Mouse (Mus musculus): ENCODE data around the gene Timeless.
"Not testable (repeated sequence)": the region's sequence is repeated elsewhere in the genome, so short reads cannot be mapped to it uniquely, and the experiment has no call there.

Gene Timeless

DNA sequence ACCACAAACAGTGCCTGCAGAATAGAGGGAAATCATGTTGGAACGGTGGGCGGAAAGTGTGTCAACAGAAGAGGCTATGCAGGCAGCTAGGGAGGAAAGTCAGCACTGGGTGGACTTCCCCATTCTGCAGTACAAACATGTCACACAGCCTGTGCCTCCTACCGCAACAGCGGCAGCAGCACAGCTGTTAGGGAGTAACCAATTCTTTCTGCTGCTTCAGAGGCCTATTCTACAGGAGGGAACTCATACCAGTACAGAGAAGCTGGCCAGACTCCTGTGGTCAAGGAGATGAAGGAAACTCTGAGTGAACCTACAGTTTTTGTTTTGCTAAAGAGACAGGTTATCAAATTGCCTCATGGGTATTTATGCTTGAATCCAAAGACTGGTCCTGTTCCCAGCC, 27.1 kb downstream of the Timeless start:
- no peak for DNase-seq

DNA sequence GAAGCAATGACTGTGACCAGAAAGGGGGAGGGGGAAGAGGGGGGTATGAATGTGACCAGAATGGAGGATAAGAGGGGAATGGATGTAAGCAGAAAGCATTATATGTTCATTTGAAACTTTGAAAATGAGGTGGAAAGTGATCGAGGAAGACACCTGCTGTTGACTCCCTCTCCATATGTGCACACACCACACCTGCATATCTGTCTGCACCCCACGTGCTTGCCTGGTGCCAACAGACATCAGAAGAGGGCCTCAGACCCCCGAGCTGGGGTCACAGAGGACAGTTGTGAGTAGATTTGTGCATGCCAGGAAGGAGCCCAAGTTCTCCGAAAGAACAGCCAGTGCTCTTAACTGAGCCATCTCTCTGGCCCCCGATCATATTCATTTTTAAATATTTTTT, 28.1 kb downstream of the Timeless start:
- no peak for DNase-seq

DNA sequence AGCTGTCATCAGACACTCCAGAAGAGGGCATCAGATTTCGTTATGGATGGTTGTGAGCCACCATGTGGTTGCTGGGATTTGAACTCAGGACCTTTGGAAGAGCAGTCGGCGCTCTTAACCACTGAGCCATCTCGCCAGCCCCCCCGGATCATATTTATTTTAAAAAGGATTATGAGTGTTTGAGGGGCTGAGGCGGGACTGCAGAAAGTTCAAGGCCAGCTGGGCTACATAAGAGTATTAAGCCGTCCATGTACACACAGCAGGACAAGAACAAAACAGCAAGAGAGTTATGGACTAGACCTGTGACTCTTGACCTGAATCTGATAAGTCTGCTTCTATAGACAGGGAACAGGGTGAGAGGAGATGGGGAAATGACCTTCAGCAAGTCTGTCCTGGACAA, 28.5 kb downstream of the Timeless start:
- not testable (repeated sequence) for DNase-seq

DNA sequence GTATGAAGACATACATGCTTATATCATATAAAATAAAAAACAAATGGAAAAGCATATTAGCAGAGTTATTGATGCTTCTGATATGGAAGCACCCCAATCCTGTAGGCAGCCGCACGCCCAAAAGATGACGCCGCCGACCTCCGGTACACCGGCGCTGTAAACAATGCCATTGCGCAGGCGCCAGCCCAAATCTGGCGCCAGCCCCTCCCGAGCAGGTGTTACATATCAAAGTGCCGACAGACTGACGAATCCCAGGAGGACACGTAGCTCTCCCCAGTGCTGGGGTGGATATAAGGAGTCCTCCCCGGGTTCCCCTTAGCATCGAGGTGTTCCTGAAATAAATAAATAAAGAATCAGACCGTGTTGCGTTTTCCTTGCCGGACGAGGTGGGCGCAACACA, 30.4 kb downstream of the Timeless start:
- no peak for DNase-seq

DNA sequence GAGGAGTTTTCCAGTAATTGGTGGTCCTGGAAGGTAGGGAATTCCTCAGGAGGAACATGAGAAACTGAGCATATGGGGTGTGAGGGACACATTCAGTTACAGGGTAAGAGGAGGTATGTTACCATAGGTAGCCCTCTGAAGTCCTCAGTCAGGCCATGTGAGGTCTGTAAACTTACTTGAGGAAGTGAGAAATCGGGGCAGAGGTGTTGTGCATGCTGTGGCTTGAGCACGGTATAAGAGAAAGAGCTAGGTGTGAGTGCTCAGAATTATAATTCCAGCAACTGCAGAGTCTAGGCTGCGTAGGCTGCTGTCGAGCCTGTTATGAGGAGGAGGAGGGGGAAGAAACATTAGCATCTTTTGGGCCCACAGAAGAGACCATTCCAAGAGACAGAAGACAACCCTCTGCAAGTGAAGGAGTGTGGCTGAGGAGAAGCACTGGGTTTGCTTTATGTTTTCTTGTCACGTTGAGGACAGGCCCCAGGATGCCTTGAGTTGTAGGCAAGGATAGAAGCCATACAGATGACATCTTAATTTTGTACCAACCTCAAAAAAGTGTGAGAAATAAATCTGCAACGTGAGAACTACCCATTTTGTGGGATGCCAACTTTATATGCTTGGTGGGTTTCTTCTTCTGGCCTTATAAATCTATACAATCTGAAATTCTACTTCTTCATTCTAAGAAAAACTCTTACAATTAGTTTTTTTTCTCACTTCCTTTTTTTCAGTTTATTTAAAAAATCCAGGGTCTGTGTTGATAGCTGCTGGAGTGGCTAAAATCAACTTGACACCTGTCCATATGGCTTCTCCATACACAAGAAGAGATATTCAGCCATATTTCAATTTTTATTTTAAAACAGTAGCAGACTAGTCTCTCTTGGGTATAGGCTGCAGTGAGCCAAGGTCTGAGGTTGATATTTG, 31.8 kb downstream of the Timeless start:
- DNase-seq = no peak

DNA sequence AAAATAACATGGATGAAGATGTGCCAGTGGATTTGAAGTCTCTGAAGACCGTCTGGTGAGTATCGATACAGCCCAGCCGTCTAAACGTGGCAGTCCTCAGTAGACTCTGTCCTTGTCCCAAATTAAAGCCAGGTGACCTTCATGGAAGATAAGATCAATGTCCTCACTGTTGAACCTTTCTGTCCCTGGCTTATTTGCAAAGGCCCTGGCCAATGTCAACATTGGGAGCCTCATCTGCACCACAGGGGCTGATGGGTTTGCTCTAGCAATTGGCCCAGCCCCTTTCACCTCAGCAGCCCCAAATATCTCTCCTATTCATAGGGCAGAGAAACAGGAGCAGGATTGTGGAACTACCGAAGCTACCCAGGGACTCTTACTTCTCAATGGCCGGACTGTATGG, 36.5 kb downstream of the Timeless start, which contains the start of gene Apof:
Apof (plus strand) TSS at position 301 of the 400 bp plus-strand sequence.
- no peak for DNase-seq

DNA sequence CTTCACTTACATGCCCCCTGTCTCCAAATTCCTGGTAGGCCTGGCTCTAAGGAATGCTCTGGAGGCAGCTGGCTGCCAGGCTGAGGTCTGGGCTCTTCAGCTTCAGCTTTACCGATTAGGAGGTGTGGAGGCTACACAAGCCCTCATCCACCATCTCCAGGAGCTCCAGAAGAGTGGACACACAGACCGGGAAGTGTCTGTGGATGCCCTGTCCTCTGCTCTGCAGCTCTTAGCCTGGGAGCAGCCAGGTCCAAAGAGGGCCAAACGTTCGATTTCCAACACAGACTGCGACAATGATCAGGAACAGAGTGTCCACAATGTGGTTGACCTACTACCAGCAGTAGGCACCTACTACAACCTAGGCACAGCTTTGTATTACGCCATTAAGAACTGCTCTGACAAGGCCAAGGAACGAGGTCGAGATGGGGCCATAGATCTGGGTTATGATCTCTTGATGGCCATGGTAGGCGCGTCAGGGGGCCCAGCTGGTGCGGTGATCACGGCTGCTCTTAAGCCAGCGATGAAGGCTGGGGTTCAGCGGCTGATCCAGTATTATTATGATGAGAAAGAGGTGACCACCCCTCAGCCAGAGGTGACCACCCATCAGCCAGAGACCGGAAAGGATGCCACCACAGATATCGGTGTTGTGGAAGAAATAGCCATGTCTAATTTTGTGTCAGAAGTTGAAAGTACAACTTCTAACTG, 37.5 kb downstream of the Timeless start:
- no peak for DNase-seq

DNA sequence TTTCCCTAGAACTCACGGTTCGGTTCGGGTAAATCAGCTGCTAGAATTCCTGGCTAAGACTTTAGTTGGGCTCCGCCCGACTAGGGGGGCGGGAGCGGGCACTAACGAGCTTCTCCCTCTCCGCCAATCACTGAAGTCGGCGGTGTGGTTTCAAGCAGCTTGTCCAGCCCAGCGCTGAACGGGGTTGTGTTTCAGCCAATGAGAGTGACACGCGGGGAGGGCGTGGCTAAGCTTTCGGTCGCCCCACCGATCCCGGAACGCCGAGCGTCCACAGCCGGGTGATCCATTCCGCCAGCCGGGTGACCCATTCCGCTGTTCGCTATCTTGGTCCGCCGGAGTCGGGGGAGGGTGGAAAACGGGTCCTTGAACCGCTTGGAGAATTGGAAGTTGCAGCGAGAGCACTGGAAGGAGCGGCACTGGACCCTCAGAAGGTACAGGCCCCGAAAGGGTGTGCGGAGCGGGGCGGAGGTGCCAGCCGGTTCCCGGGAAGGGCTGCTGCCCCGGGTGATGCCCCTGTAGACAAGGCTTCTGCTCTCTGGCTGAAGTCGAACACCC, 38.5 kb downstream of the Timeless start, which contains the start of gene Stat2:
Stat2 (plus strand) TSS at position 273 of the 555 bp plus-strand sequence.
- peak; percentile 97 for DNase-seq

DNA sequence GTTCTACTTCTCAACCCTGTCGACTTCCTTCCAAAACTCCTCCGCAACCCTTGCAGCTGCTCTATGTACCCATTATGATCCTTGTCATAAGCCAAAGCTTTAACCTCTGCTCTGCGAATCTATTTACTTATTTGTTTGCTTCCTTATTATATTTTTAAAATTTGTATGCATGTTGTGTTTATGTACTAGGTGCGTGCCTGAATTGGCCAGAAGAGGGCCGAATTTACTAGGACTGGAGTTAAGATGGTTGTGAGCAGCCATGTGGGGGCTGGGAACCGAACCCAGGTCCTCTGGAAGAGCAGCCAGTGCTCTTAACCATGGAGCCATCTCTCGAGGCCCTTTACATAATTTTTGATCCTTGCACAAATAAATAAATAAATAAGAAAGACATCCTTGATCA, 39.0 kb downstream of the Timeless start:
- DNase-seq = peak in 1 of 2 experiments; percentile 46

DNA sequence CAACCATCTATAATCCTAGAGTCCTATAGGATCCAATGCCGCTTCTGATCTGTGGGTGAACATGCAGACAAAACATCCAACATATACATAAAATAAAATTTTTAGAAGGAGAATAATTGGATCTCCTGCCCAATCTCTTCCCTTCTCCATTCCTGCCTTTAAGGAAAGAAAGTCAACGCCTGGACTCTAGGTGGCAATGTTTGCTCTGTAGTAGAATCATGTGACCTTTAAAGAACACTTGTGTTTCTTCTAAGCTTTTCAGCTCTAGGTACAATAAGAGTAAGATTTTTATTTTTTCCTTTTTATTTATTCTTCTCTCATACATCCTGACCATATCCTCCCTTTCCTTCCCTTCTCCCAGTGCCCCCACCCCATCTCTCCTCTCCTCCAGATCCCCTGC, 40.0 kb downstream of the Timeless start:
- DNase-seq = no peak

DNA sequence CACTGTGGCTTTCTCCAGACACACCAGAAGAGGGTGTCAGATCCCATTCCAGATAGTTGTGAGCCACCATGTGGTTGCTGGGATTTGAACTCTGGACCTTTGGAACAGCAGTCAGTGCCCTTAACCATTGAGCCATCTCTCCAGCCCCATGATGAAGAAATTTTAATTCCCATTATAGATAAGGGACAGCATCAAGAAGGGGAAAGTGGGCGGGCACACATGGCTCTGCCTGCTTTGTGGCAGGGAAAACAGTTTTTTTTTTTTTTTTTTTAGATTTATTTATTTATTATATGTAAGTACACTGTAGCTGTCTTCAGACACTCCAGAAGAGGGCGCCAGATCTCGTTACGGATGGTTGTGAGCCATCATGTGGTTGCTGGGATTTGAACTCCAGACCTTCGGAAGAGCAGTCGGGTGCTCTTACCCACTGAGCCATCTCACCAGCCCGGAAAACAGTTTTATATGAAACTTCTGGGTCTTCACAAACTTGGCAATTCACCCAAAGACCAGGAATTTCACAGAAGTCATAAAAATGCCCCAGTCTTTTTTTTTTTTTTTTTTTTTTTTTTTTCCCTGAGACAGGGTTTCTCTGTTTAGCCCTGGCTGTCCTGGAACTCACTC, 41.1 kb downstream of the Timeless start:
- DNase-seq = not testable (repeated sequence)

DNA sequence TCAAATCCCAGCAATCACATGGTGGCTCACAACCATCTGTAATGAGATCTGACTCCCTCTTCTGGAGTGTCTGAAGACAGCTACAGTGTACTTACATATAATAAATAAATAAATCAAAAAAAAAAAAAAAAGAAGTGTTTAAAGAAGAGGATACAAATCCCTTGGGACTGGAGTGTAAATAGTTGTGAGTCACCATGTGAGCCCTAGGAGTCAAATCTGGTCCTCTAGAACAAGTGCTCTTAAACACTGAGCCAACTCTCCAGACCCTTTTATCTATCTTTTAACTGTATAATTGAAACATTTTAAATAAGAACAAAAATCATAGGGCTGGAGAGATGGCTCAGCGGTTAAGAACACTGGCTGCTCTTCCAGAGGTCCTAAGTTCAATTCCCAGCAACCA, 43.5 kb downstream of the Timeless start:
- DNase-seq = not testable (repeated sequence)

DNA sequence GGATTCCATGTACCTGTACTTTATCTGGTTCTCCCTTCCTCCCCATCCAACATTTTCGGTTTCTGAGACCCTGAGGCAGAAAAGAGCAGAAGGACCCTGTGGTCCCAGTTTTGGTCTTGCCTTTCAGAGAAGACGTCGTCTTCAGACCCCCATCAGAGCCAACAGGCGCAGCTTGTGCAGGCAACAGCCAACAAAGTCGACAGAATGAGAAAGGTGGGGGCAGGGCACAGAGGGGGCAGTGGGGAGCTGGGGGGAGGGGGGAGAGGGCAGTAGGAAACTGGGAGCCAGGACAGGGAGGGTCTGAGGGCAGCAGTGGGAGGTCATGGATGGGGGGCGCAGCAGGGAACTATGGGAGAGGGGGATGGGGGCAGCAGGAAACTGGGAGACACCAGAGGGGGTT, 46.3 kb downstream of the Timeless start:
- DNase-seq = peak in 1 of 2 experiments; percentile 52

DNA sequence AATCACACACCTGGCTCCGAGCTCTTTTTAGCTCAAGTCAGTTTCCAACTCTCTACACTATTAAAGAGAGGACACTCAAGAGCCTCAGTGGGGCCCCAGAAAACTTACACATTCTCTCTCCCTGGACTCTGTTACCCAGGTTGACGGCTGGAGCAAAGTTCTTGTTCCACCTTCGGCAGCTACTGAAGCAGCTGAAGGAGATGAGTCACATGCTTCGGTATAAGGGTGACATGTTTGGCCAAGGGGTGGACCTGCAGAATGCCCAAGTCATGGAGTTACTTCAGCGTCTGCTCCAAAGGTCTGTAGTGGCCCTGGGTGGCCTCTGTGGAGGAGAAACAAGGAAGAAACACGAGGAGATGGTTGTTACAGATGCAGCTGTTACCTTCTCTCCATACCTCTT, 49.1 kb downstream of the Timeless start:
- no peak for DNase-seq

DNA sequence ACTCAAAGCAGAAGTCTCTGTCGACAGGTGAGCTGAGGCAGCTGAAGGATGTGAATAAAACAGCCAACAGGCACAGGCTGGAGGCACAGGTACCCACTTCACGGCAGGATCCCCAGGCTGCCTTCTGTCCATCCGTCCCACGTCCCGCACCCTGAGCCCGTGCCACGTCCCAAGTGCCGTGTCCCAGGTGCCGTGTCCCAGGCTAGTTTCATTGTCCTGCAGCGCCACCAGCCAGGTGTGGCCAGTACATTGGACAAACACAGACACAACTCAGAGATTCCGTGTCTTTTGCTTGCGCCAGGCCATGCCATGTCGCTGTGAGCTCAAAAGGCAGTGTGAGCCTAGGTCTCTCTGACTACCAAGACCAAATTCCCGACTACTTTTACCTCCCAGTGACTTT, 49.8 kb downstream of the Timeless start:
- no peak for DNase-seq

DNA sequence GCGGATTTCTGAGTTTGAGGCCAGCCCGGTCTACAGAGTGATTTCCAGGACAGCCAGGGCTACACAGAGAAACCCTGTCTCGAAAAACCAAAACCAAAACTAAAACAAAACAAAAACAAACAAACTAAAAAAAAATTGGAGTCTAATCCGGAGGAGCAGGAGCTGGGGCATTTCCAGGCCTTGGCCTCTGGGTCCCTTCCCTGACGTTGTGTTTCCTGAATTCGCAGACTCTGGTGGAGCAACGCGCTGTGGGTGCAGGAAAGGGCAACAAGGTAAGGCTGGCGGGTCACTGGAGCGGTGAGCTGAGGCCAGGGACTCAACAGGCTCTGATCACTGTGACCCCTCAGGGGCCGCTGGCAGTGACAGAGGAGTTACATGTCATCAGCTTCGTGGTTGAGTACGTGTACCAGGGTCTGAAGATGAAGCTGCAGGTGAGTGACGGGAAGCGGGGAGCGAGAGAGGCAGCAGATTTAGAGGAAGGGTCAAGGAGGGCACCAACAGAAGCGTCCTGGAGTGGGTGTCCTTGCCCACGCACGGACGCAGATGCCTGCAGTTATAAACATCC, 51.1 kb downstream of the Timeless start:
- DNase-seq = peak in 1 of 2 experiments; percentile 59

DNA sequence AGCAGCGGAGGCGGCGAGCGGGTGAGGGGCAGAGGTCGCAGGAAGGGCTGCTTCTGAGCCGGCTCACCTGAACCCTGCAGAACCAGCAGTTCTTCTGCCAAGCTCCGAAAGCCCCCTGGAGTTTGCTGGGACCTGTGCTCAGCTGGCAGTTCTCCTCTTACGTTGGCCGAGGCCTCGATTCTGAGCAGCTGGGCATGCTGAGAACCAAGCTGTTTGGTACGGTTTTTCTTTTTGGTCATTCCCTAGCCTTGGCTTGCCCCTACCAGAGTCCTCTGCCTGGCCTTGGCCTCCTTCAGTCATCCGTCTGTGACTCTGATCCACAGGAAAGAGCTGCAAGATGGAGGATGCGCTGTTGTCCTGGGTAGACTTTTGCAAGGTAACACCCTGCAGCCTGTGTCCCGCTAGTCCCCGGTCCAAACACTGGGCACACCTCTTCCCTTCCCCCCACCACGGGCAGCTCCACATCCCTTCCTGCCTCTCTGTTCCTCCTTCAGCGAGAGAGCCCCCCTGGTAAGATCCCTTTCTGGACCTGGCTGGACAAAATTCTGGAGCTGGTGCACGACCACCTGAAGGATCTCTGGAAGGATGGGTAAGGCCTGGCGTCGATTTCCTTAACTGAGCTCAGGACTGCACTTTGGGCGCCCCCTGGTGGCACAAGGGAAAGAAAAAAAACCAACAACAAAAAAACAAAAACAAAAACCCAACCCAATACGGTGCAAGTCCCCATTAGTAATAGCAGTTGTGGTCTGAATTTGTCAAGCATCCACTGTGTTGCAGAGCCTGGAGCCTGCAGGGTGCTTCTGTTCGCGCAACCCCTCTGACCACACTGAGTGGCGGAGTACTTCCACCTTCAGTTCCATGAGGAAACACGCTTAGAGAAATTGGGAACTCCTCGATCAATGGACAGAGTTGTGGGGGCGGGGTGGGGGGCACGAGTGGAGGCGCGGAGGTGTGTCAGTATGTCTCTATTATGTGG, 52.0 kb downstream of the Timeless start:
- peak; percentile 98 for DNase-seq

DNA sequence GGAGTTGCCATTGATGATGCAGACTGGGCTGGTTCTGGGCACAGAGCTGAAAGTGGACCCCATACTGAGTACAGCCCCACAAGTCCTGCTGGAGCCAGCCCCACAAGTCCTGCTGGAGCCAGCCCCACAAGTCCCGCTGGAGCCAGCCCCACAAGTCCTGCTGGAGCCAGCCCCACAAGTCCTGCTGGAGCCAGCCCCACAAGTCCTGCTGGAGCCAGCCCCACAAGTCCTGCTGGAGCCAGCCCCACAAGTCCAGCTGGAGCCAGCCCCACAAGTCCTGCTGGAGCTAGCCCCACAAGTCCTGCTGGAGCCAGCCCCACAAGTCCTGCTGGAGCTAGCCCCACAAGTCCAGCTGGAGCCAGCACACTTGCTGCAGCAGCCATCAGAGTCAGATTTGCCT, 58.7 kb downstream of the Timeless start:
- peak in 1 of 2 experiments; percentile 47 for DNase-seq

DNA sequence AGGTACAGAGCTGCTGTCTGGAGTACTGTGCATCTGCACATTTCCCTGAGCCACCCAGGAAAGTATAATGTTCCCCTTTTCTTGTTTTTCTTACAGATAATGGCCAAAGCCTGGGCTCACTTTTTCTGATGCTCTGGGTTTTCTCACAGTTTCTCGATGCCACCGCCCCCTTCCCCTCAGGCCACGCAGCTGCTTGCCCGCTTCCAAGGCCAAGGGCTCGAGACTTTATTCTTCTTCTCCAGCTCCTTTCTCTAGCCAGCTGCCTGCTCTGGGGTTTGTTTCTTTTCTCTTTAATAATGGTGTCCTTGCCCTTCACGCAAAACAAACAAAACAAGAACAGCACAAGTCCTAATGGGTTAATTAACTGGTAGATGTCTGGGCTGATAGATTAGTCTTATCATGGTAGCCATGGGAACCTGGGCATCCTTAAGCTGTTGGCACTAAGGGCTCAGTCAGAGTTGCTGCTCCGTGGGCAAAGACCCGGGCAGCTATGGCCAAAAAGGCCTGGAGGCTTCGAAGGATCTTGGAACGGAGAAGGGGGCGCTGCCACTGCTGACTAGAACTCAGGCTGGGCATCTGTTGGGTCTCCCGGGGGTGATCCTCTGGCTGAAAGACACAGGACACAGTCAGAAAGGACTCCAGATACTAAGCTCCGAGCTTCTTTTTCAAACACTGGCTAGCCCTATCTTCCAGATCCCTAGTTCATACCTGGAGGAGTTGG, 64.7 kb downstream of the Timeless start:
- peak; percentile 50 to 65 for DNase-seq

DNA sequence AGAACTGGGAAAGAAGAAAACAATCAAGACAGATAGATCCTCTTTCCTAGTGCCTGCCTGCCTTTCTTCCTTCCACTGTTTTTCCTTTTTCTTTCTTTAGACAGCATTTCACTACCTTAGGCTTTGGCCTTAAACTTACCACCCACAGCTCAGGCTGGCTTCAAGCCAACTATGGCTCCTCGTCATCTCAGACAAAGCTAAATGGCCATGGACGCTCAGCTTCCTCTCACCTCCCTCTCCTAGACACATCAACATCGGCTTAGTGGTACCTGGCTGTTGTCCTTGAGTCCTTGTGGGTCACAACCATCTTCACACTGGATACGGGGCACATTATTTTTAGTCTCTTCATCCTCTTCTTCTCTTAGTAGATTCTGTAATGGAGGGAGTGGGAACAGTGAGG, 65.4 kb downstream of the Timeless start:
- DNase-seq = peak; percentile 81 to 87

DNA sequence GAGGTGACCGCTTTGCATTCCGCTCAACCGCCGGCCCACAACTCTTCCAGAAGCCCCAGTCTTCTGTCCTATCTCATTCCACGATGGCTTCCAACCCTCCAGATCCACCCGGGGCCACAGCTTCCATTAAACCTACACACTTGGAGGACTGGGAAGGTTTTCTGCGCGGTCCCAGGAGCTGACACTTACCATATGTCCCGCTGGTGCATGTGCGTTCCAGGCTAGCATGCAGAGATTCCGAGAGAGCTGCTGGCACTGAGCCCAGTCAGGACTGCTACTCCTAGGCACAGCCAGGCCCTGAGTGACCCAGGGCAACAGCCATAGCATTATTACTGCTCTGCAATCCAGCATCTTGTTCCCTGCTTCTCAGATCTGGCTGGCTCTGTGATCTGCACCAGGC, 65.8 kb downstream of the Timeless start:
- DNase-seq = peak; percentile 69 to 72

All from cerebellum, postnatal 14 days (tissue).